Mouse (Mus musculus) midbrain, embryonic 12.5 days (tissue): ENCODE results near the gene Lrig3. TPM values are rescaled to one million over a fixed set of nuclear protein-coding genes. Genes with fewer than 3 reads are reported as not detected.
A peak's percentile ranks its signal among the peaks of the same experiment; 100 is the strongest.

Experiments
- ATAC-seq: fragments of 200-750 bp; cut with Nextera tagmentation; 2 replicates; pipeline ENCODE4 v1.8.0; 2017; ENCODE audit warnings: low read depth, moderate TSS enrichment, moderate library complexity; ENCODE audit not compliant: low FRiP score
- H3K27ac ChIP-seq: fragments of 300-500 bp; sonication (generic); replicated peaks from 2 replicates; pipeline ENCODE4 v1.5.1; 2016; ENCODE audit warnings: mild to moderate bottlenecking
- H3K27me3 ChIP-seq: fragments of 300-500 bp; sonication (generic); 2 replicates; pipeline ENCODE4 v1.6.1; 2016; ENCODE audit warnings: mild to moderate bottlenecking
- H3K36me3 ChIP-seq: fragments of 300-500 bp; sonication (generic); 2 replicates; pipeline ENCODE4 v1.6.1; 2016
- H3K4me1 ChIP-seq: fragments of 300-500 bp; sonication (generic); 2 replicates; pipeline ENCODE4 v1.6.1; 2016
- H3K4me2 ChIP-seq: fragments of 300-500 bp; sonication (generic); replicated peaks from 2 replicates; pipeline ENCODE4 v1.6.1; 2016; ENCODE audit warnings: mild to moderate bottlenecking, moderate library complexity
- H3K4me3 ChIP-seq: fragments of 300-500 bp; sonication (generic); 2 replicates; pipeline ENCODE4 v1.5.1; 2016; ENCODE audit warnings: mild to moderate bottlenecking
- H3K9ac ChIP-seq: fragments of 300-500 bp; sonication (generic); replicated peaks from 2 replicates; pipeline ENCODE4 v1.6.1; 2016; ENCODE audit warnings: mild to moderate bottlenecking, moderate library complexity
- H3K9me3 ChIP-seq: fragments of 300-500 bp; sonication (generic); 2 replicates; pipeline ENCODE4 v1.6.1; 2016; ENCODE audit warnings: mild to moderate bottlenecking
- WGBS: fragments of 180-500 bp; shearing (Covaris S2); methylation state at CpG from one replicate; pipeline ENCODE4 v1.1.7; 2016; 5-methylcytosine and 5-hydroxymethylcytosine counted together
- microRNA-seq: library from miRNA; unstranded; fragments of <30 nt; microRNA quantifications from one replicate; pipeline ENCODE4, GENCODE M21; 2017
- polyA plus RNA-seq: library from polyadenylated mRNA; unstranded; fragments of >200 nt; fragmentation: Nextera tagmentation; extraction: Ambion mirVana; gene quantifications from 2 replicates; pipeline ENCODE4 v1.2.1, GENCODE M21; 2016

Gene Lrig3
- polyA plus RNA-seq, 1 experiment from 2014 or later: 15.4 TPM

DNA sequence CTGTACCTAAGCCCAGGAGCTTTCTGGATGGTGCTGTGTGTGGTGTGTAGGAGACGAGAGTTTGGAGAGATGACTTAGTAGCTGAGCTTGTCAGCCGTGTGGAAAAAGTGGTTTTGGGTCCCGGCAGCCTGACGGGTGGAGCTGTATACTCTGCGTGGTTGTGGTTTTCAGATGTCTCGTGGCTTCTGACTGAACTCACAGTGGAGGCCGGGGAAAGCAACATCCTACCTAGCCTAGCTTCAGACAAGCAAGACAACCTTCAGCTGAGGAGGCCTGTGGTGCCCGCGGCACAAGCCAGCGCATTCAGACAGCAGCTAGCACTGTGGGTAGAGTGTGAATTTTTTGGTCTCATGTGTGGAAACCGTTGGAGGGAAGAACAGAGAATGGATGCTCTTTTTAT, 47.7 kb downstream of the Lrig3 start:
- H3K27ac ChIP-seq: no peak overlapping the region
- no peak for ATAC-seq
- H3K9me3 ChIP-seq: no peaks in the 10 kb centered on the region
- no peak overlapping the region for H3K4me2 ChIP-seq
- no peaks in the 10 kb centered on the region for H3K4me1 ChIP-seq
- no peak overlapping the region for H3K4me3 ChIP-seq
- H3K27me3 ChIP-seq: no peaks in the 10 kb centered on the region
- 92% methylated on average over 11 of the region's 11 CpGs for WGBS
- H3K9ac ChIP-seq: no peak overlapping the region
- H3K36me3 ChIP-seq: peaks cover 65% of the 10 kb centered on the region

DNA sequence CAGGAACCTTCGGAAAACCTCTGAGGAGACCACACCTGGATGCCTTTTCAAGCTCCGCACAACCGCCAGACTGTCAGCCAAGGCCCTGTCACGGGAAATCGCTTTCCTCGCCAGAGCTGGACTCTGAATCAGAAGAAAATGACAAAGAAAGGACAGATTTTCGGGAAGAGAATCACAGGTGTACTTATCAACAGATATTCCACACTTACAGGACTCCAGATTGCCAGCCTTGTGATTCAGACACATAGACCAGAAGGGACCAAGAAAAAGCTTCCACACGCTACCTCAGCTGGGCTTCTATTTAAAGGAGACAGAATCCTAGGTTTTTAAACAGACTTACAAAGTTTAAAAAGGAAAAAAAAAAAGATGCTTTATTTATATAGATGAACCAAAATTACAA, 48.7 kb downstream of the Lrig3 start:
- H3K36me3 ChIP-seq: peaks cover 55% of the 10 kb centered on the region
- H3K4me3 ChIP-seq: no peak overlapping the region
- no peak overlapping the region for H3K27ac ChIP-seq
- H3K9ac ChIP-seq: no peak overlapping the region
- WGBS: 85% methylated on average over 8 of the region's 8 CpGs
- no peaks in the 10 kb centered on the region for H3K9me3 ChIP-seq
- no peak for ATAC-seq
- no peaks in the 10 kb centered on the region for H3K4me1 ChIP-seq
- H3K27me3 ChIP-seq: no peaks in the 10 kb centered on the region
- H3K4me2 ChIP-seq: no peak overlapping the region

DNA sequence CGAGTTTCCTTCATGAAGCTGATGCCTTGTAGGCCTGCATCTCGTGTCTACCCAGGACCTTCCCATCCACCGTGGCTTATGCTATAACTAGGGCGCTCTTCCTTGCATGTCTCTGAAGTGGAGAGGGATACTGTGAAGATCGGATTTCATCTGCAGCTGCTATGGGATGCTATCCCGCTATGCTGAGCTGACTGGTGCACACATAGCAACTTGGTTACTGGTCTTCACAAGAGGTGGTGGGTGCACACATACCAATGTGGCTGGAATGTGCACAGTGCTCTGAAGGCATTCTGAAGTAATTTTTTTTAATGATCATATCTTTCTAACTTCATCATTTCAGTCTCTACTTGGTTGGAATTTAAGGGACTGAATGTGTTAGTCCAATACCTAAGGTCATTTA, 49.7 kb downstream of the Lrig3 start:
- H3K27ac ChIP-seq: no peak overlapping the region
- WGBS: 95% methylated on average over 6 of the region's 6 CpGs
- no peaks in the 10 kb centered on the region for H3K4me1 ChIP-seq
- no peaks in the 10 kb centered on the region for H3K9me3 ChIP-seq
- ATAC-seq: no peak
- H3K4me2 ChIP-seq: no peak overlapping the region
- H3K36me3 ChIP-seq: peaks cover 45% of the 10 kb centered on the region
- no peaks in the 10 kb centered on the region for H3K27me3 ChIP-seq
- H3K4me3 ChIP-seq: no peak overlapping the region
- no peak overlapping the region for H3K9ac ChIP-seq

DNA sequence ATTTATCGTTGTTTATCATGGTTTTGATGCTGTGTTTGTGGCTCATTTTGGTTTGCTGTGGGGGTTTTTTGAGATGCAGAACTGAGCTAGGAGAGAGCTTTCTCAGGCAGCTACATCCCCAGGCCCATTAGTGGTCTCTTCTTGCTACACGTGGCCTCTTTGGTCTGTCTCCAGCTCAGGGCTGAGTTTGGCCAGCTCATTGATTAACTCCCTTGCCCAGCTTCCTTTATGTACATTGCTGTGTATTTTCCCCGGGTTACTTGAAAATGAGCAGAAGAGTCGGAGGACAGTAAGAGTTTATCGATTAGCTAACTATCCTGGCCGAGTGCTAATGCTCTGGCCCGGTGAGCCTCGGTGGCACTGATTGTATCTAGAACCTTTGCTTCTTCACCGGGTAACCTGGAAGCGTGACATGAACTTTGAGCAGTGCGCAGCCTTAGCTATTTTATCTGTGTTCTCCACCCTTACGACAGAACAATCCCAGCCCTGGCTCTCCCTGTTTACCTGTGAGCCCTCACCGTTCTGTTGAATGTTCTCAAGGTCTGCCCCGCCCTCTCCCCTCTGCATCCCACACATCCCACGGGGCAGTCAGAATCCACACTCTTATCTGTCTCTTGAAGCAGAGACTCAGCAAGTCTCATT, 53.5 kb downstream of the Lrig3 start:
- H3K4me3 ChIP-seq: no peak overlapping the region
- ATAC-seq: no peak
- 92% methylated on average over 15 of the region's 15 CpGs for WGBS

DNA sequence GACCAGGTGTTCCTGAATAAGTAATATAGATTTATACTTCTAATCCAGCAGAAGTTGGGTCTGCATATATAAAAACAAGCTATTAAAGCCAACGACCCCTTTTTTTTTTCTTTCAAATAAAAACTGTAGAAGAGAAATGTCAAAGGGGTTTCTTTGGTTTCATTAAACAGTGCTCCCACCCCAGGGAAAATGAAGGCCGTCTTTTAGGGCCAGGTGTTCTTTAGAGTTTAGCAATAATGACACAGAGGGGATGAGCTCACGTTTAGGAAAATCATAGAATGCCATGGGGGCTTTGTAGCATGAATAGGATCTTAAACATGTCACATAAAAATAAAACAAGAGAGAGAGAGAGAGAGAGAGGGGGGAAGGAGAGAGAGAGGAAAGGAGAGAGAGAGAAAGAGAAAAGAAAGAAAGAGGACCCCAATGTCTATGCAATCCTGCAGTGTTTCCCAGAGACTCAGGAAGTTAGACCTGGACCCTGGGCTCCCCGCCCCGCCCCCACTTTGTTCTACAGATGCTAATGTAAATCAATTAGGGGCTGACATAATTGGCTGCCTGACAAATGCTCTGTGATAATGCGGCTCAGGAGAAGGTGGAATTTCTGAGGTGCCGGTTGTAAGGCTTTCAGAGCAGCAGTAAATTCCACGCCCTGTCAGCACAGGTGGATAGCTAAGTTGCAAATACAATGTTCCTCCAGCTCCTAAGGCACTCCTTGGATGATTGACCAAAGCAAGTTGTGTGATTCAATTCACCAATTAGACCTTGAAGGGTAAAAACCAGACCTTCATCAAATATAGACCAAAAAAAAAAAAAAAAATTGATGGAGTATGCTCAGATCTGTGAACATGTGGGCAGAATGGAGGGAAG, 62.8 kb downstream of the Lrig3 start:
- no peaks in the 10 kb centered on the region for H3K9me3 ChIP-seq
- H3K36me3 ChIP-seq: no peaks in the 10 kb centered on the region
- no peak overlapping the region for H3K27ac ChIP-seq
- peaks cover 10% of the 10 kb centered on the region; the same call in 1 of the 2 replicates for H3K4me1 ChIP-seq
- no peak overlapping the region for H3K4me3 ChIP-seq
- ATAC-seq: no peak; the same call in 1 of the 2 replicates
- no peak overlapping the region for H3K9ac ChIP-seq
- H3K27me3 ChIP-seq: no peaks in the 10 kb centered on the region
- H3K4me2 ChIP-seq: no peak overlapping the region
- 51% methylated on average over 8 of the region's 8 CpGs for WGBS

More for the DNA sequence above, 53.5 kb downstream of the Lrig3 start:
- no peaks in the 10 kb centered on the region for H3K9me3 ChIP-seq
- no peaks in the 10 kb centered on the region for H3K4me1 ChIP-seq
- H3K4me2 ChIP-seq: no peak overlapping the region
- no peak overlapping the region for H3K9ac ChIP-seq
- peaks cover 23% of the 10 kb centered on the region for H3K36me3 ChIP-seq
- no peak overlapping the region for H3K27ac ChIP-seq
- H3K27me3 ChIP-seq: no peaks in the 10 kb centered on the region

DNA sequence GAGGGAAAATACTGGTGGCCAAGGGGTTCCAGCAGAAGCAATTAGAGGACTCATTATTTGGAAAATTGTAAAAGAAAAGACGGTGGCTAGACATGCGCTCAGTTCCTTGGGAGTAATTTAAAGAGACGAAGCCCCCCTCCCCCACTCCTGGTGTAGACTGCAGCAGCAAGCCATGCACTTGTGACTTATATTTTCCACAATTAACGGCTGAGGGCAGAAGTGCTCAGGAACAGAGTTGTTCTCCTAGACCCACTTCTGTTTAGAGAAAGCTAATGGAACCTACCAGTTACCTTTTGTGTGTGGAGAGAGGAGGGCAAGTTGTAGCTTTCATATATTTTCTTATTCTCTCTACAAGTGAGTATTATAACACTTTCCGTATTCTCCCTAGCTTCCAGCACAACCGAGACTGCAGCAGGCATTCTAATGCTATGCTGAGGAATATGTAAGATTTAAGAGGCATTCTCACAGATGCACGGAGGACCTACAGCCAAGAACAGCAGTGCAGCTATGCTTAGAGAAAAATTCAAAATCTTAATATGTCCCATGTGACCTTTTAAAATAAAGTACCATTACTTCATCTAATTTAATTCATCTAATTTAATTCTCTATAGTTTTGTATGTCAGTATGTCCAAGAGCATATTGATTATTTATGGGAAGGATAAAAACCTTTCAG, 63.6 kb downstream of the Lrig3 start:
- WGBS: 73% methylated on average over 7 of the region's 7 CpGs
- Histone ChIP-seq H3K9ac (no peak overlapping the region), H3K27me3 (no peaks in the 10 kb centered on the region), H3K9me3 (no peaks in the 10 kb centered on the region), H3K4me1 (peaks cover 10% of the 10 kb centered on the region; the same call in 1 of the 2 replicates), H3K4me2 (no peak overlapping the region), H3K4me3 (no peak overlapping the region), H3K36me3 (no peaks in the 10 kb centered on the region), H3K27ac (no peak overlapping the region)
- peak; percentile 66 for ATAC-seq

DNA sequence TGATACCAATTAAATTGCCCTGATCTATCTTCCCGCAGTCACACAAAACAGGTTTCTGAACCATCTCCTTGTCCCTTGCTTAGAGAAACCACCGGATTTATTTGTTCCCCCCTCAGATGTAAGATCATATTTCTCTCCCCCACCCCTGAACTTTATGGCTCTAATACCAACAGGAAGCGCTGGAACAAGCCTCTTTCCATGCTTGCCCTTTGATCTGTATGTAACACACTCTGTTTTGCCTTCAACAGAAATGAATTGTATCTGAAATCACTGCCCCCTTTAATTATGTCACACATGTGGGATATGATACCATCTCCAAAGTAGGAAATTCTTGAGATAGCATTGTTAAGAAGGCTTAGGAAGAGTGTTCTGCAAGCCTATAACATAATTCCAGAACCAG, 90.9 kb downstream of the Lrig3 start:
- no peaks in the 10 kb centered on the region for H3K27me3 ChIP-seq
- no peaks in the 10 kb centered on the region for H3K36me3 ChIP-seq
- H3K4me2 ChIP-seq: no peak overlapping the region
- no peak overlapping the region for H3K4me3 ChIP-seq
- WGBS: 73% methylated on average over 3 of the region's 3 CpGs
- no peak overlapping the region for H3K9ac ChIP-seq
- no peak for ATAC-seq
- H3K27ac ChIP-seq: no peak overlapping the region
- no peaks in the 10 kb centered on the region; the same call in 1 of the 2 replicates for H3K4me1 ChIP-seq
- H3K9me3 ChIP-seq: no peaks in the 10 kb centered on the region

DNA sequence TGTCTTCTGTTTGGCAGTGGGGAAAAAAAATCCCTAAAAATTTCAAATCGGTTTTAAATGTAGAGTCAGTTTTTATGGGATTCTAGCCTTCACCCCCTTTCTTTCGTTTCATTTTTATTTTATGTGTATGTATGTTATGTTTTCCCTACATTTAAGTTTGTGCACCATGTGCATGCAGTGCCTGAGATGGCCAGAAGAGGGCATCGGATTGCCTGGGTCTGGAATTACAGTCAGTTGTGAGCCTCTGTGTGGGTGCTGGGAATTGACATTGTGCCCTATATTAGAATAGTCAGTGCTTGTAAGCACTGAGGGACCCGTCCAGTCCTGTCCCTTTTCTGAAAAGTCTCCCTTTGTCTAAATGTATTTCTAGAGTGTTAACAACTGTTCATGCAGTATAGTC, 96.8 kb downstream of the Lrig3 start:
- H3K9ac ChIP-seq: no peak overlapping the region
- WGBS: 87% methylated on average over 4 of the region's 4 CpGs
- H3K27ac ChIP-seq: no peak overlapping the region
- H3K4me1 ChIP-seq: no peaks in the 10 kb centered on the region
- H3K27me3 ChIP-seq: no peaks in the 10 kb centered on the region
- no peak for ATAC-seq
- H3K4me3 ChIP-seq: no peak overlapping the region
- H3K36me3 ChIP-seq: no peaks in the 10 kb centered on the region
- H3K4me2 ChIP-seq: no peak overlapping the region
- 0 out of 2 replicates have a peak, but pooled peaks cover 7% of the 10 kb centered on the region for H3K9me3 ChIP-seq

Small RNA genes within 50 kb of the gene (microRNA-seq; reads per million reads assigned to microRNA genes)
- gene Gm22183: not detected
